Mouse (Mus musculus): ENCODE data around the gene Ccdc88c.

GRCm38 (mm10) chr12:100996378-100996898, 32.4 kb downstream of the Ccdc88c start:
- TF ChIP-seq CTCF (IDR thresholded peaks at IDR 0.05; ENCODE audit: control insufficient read depth, insufficient read depth, insufficient replicate concordance, low read depth, low read length) (no peak), POLR2A (IDR thresholded peaks at IDR 0.05; ENCODE audit: control insufficient read depth, low read depth, low read length) (no peak)

Data from testis, adult 2 months (tissue).